Mouse (Mus musculus) cerebral cortex, adult 2 months (tissue): ENCODE measurements around the gene Aldh2.

Experiments
- WGBS: fragments of 180-500 bp; shearing (Covaris S2); methylation state at CpG from one replicate; pipeline ENCODE4 v1.1.7; 2018; 5-methylcytosine and 5-hydroxymethylcytosine counted together

Aldh2 gene

DNA sequence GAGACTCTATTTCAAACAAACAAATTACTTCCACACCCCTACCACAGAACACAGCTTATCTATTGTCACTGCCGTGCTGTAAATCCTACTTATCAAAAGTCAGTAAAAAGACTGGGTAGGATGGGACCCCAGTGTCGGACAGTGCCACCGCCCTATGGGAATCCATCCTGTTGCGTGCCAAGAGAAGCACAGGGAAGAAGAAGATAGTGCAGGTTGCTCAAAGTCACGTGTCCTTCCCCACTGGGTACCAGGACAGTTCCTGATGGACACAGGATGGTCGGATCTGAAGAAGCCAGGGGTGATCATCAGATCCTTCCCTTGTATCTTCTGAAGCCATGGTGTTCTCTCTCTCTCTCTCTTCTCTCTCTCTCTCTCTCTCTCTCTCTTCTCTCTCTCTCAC is 2.1 kb upstream of the Aldh2 start:
- 83% methylated on average over 6 of the region's 6 CpGs for WGBS

DNA sequence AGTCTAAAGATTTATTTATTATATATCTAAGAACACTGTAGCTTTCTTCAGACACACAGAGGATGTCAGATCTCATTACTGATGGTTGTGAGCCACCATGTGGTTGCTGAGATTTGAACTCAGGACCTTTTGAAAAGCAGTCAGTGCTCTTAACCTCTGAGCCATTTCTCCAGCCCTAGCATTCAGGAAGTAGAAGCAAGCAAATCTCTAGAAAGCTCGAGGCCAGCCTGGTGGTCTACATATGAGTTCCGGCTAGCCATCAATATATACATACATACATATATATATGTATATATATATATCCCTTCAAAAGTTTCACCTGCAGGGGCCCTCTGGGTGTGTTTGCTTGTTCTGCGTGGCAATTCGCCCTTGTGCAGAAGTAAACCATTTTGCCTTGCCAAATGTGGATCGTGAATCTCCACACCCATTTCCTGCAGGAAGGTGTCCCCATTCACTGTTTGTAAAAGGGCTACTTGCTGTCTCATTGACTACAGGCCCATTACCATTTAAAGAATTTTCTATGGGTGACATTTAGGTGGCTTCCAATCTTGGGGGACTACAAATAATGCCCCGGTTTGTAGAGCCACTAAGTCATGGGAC is 1.2 kb upstream of the Aldh2 start:
- WGBS, result 83% methylated on average over 6 of the region's 6 CpGs

DNA sequence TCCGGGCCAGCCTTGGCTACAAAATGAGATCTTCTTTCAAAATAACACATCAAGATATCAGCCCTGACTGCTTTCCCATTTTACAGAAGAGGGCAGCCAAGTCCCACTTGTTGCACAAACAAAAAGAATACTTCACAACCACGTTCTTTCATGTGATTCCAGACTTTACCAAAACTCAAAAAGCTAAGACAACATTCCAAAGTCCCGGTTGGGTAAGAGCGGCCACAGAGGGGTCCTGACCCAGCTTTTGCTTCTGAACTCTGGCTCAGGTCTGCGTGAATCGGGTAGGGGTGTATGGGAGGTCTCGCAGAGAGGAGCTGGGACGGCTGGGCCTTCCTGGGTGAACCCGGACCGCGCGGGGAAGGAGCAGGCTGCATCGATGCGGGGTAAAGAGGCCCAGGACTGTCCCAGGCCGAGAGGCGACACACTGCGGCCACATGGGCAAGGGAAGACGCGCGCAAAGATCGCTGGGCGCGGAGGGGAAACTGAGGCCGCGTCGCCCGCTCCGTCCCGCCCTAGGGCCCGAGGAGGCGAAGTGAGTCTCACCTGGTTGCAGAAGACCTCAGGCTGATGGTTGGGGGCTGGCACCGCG is 712 bp downstream of the Aldh2 start:
- WGBS, result 4% methylated on average over 33 of the region's 33 CpGs

DNA sequence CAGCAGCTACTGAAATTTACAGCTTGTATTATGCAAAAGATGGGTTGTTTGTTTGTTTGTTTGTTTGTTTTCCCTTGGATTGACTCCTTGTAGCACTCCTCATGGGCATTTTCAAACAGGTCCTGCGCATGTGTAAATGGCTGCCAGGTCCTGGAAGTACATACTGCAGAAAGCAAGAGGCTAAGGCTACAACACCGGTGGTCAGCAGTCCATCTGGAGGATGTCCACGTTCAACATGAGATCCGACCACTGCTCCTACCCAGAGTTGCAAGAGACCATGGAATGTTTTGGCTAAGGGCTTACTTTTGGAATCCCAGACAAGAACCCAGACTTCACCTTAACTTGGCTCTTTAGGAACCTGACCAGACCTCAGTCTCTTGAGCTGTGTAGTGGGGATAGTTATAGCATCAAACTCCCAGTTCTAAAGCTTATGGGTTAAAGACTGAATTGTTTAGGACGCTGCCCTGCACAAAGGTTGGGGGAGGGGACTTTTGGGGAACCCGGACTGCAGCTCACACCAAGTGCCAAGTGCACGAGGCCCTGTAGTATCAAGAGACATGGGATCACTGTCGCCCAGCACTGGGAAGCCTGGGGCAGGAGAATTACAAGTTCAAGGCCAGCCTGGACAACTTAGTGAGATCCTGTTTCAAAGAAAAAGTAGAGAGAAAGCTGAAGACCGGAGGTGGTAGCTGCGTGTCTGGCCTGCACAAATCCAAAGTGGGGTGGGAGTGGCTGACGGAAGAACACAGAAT is 1.4 kb downstream of the Aldh2 start:
- 58% methylated on average over 11 of the region's 11 CpGs for WGBS

DNA sequence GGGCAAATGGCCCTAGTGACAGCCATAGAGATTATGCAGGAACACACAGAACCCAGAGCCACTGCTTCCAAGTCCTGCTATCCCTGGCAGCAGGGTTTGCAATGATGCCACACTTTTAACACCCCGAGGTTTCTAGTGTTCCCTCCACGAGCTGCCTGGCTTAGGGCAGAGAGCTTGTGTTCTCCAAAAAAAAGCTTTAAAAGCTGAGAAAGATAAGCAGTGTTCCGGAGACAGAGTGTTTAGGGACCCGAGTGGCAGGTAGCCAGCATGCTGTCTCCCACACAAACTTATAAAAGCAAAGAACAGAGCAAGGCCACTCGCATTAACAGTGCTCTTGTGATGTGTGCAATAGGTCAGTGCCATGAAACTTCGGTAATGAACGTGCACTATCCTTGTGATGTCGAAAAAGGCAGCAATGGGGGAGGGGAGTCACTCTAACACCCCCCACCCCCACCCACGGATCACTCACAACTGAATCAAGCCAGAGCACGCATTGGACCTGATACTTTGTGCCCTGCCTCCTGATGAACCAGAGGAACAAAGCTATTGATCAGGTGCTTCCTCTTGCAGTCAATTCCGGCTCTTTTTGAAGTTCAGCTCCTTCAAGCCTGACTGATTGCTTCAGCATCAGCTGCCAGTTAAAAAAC is 2.1 kb downstream of the Aldh2 start:
- 32% methylated on average over 11 of the region's 11 CpGs for WGBS

DNA sequence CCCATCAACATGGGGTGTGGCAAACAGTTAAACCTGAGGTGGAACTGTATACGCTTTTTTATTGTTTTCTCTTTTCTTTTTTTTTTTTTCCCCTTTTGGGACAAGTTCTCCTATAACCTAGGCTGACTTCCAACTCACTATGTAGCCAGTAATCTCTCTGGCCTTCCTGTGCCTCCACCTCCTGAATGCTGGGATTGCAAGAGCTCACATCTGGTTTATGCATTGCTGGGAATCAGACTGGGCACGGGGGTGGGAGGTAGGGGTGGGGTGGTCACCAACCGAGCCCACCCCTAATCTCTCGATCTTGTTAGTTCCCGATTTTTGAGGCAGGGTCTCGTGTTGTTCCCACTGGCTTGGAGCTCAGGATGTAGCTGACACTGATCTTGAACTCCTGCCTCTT is 3.7 kb downstream of the Aldh2 start:
- 90% methylated on average over 6 of the region's 6 CpGs for WGBS

DNA sequence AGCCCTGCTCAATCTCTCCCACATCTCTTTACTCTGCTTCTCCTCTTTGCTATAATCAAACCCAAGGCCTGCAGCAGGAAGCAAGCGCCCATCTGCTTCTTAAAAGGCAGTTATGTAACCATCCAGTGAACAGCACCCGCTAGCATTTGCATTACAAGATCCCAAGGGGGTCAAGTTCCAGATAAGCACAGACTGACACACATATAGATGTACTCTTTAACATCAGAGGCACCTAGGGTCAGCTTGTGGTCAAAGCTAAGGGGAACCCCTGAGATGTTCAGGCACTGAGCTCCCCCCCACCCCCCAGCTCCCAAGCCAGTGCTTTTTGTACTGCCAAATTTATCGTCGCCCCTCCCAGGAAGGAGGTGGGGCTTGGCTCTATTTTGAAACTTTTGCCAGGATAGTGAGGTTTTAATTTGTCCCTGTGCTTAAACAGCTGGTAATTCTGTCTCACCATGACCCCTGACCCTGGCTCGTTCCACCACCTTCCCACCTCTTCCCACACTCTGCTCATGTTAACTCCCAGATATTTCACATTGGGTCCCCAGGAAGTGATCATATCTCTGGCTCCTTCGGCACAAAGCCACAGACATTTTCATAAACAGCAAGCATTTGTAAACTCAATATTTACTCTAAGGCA is 7.1 kb downstream of the Aldh2 start:
- WGBS, result 17% methylated on average over 6 of the region's 6 CpGs

DNA sequence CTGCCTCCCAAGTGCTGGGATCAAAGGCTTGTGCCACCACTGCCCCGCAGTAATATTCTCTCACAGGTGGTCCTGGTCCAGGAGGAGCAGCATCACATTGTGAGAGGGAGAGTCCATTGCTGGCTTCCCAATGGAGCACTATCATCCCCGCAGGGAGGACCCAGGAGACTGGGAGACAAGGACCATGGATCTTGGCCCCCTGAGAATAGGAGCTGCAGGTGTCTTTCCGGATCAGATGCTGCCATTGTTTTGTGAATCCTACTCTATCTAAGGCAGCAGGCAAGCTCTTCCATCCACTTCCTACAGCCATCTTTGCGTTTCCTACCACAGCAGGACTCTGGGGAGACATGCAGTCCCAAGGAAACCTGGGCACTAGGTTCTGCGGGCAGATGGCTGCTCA is 7.9 kb downstream of the Aldh2 start:
- 73% methylated on average over 5 of the region's 5 CpGs for WGBS

DNA sequence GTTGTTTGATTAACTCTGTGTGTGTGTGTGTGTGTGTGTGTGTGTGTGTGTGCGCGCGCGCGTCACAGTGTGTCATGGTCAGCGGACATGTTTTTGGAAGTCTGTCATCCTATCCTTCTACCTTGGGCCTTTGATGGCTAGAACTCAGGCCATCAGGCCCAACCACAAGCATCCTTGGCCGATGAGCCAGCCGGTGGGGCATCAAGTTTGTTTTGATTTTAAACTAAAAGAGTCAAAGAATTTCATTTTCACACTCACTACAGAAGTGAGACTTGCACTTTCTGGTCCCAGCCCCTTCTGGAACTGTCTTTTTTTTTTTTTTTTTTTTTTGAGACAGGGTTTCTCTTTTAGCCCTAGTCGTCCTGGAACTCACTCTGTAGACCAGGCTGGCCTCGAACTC is 8.6 kb downstream of the Aldh2 start:
- 93% methylated on average over 10 of the region's 10 CpGs for WGBS

DNA sequence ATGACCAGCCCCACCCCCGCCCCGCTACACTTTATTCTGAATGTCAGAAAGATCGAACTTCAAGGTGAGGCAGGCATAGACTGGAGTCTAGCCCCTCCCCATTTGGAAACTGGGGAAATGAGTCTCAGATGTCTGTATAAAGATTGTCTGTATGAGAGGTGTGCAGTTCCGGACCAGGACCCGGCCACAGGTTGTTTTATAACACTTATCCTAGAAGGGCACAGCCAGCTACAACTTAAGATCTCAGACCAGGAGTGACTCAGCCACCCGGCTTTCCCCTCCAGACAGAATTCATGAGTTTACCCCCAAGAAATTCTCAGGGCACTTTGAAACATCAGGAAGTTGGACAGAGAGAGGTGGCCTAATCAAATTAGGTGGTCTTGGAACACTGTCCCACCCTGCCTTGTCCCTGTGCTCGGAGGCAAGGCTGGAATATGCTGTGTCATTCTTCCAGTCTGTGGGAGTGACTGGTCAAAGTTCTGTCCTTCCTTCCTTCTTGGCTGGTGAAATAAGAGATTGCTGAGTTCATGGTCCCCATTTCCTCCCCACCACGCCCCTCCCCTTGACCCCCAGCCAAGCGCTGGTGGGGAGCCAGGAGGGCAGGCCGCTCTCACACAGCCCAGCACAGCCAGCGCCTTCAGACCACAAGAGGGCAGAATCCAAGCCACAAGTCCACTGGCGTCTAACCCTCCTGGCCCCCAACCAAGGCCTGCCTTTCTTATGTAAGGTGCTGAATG is 9.7 kb downstream of the Aldh2 start:
- 57% methylated on average over 12 of the region's 12 CpGs for WGBS

DNA sequence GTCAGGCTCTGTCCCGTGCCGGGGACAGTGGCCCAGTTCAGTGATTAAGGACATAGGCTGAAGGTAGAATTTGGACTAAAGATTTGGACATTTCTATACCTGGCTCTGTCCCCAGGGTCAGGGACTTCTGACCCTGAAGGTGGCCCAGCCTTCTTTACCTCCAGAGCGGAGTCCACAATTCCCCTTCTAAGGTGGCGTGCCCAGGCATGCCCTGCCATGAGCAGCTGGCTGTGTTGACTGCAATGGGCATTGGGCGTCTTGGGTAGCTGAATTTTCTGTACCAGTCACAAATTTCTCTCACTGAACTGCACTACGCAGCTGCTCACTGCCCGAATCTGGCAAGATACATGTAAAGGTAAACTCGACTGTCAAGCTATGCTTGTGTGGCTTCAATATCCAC is 11.7 kb downstream of the Aldh2 start:
- 96% methylated on average over 8 of the region's 8 CpGs for WGBS

DNA sequence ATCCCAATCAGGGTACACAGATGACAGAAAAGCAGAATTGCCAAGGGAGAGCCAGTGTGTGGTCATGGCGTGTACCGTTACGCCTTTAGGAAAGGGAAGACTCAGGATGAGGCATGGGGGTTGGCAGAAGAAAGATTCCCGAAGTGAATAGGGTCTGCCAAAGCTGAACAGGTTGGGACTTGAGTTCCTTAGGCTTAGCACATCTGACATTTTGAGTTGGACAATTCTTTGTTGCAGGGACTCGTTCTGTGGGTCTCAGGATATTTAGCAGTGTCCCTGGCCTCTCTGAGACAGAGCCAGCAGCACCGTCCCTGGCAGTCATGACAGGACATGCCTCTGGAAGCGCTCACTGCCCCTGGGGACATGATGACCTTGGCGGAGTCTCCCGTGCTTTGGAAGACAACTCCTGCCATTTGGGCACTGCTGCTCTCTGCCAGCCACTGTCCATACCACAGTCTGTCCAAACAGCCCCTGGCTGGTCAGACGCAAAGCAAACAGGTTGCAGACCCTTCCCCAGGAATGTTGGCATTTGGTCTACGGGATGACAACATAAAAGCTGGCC is 16.6 kb downstream of the Aldh2 start:
- 88% methylated on average over 11 of the region's 11 CpGs for WGBS

DNA sequence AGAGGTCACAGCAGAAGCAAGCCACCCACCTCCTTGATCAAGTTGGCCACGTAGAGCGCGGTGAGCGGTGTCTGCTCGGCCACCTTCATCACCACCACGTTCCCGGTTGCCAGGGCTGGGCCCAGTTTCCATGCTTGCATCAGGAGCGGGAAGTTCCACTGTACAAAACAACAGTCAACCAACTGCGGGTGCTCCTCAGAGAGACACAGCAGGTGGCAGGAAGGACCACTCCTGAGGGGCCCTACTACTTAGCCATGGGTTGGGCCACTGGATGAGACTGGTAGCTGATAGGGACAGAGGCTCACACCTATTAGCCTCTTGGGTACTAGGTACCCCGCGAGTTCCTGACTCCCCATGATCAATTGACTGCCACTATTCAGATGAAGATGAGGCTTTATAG is 17.8 kb downstream of the Aldh2 start:
- WGBS, result 96% methylated on average over 11 of the region's 11 CpGs

DNA sequence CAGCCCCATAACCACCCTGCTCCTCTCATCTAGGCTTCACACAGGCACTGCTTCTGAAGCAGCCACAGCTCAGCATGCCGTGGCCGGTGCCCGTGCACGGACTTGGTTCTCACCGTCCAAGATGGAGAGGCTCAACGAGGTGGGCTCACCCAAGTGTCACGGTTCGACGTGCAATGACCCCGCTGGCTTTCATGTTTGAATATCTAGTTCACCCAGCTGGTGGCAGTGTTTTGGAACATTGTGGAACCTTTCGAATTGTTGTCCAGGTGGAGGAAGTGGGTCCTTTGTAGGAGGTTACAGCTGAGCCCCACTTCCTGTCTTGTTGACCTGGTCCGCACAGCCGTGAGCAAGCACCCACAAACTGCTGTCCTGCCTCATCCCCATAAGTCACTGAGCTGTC is 19.5 kb downstream of the Aldh2 start:
- WGBS, result 88% methylated on average over 13 of the region's 13 CpGs

DNA sequence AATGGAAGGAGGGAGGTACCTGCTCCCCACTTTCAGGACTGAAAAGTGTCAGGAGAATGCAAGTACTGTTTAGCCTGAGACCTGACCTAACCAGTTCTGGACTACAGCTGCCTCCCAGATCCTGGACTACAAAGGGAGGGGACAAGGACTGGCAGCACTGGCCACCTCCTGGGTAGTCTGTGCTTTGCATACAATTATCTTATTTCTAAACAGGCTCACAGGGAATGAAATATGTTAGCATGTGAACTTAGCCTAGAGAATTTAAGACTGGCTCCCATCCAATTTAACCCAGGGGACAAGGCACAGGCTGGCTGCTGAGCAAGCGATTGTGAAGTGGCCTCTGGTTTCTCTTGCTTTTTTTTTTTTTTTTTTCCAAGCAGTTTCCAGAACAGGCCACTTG is 22.8 kb downstream of the Aldh2 start:
- WGBS, result 68% methylated on average over 1 of the region's 1 CpGs

DNA sequence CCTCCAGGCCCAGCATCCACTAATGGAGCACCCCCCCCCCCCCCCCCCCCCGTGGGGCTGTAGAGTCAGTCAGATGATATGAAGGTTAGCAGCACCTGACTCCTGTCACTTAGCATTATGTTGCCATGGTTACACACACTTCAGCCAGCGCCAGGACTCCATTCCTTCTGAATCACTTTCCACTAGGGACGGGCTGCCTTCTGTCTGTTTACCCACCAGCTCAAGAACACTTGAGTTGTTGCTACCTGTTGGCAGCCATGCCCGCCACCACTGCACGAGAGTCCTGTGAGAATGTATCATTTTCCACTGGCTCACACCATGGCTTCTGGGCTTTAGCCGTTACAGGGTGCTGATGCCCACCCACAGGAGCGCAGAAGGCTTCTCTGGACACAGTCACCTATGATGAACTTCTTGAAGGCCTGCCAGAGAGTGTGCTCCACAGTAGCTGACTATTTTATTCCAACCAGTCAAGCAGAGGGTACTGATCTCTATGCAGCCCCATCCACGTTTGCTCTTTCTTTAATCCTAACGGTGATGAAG is 23.7 kb downstream of the Aldh2 start:
- WGBS, result 76% methylated on average over 8 of the region's 9 CpGs

DNA sequence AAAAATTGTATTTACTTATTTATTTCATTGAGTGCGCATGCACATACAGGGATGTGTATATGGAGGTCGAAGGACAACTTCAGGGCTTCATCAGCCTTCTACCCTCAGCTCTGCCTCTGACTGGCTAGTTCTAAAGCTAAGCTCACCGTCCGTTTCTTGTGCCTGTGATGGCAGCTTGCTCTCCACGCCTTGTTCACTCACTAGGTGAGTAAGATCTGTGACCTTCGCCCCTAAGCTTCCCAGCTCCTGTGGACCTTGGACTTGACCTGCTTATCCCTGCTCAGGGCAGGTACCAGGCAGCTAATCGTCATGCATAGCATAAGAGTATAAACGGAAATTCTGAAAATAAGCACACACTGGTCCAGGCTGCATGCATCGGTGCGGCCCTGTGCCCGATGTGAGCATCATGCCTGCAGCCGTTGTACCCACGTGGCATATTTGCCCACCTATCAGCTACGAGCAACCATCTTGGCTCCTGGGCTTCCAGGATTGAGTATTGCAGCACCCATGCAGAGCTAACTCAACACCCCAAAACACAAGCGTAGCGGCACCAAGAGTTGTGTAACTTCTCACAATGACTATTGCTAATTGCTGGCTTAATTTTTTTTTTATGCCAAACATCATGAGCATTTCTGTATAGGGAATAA is 27.5 kb downstream of the Aldh2 start:
- WGBS, result 93% methylated on average over 16 of the region's 16 CpGs

DNA sequence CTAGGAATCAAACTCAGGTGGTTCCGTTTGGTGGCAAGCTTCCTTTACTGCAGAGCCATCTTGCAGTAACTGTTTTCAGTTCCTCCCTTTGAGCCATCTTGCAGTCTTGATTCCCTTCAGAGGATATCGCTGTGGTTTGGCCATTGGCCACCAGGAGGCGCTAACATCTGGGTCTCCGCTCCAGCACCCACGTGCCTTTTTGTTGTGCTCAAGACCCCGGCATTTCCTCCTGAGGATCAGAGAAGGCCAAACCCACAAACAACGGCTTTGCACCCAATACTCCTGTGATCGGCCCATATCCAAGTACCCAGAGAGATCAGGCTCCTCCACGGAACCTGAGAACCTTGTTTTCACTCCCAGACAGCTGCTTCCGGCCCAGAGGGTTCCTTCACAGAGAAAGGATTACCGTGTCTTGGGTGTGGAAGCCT is 29.1 kb downstream of the Aldh2 start:
- WGBS, result 9% methylated on average over 11 of the region's 11 CpGs

DNA sequence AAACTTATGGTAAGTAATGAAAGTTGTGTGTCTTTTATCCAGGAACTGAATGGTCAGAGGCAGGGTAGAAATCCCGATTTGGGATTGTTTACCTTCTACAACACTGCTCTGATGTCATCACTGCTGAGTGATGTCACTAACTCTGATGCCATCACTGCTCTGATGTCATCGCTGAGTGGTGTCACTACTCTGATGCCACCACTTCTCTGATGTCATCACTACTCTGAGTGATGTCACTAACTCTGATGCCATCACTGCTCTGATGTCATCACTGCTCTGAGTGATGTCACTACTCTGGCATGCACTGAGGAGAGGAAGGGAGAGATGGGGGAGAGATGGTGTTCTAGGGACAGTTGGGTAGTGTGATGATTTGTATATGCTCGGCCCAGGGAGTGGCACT is 31.2 kb downstream of the Aldh2 start:
- 91% methylated on average over 3 of the region's 3 CpGs for WGBS

DNA sequence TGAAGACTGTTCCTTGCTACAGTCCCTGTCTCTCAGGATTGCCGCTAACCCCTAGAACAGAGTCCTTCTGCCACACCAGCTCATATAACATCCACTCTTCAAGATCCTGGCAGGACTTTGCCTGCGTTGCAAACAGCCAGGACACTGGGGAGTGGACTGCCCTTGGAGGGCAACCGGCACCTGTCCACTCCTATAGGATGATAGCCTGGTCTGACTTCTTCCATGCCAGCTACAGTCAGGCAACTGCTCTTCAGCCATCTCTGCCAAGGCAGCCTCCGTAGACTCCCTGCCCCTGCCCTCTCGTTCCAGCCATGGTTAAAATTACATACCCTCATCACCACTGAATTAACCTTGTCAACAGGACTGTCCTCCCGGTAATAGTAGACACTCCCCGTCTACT is 44.4 kb downstream of the Aldh2 start:
- 84% methylated on average over 7 of the region's 7 CpGs for WGBS

DNA sequence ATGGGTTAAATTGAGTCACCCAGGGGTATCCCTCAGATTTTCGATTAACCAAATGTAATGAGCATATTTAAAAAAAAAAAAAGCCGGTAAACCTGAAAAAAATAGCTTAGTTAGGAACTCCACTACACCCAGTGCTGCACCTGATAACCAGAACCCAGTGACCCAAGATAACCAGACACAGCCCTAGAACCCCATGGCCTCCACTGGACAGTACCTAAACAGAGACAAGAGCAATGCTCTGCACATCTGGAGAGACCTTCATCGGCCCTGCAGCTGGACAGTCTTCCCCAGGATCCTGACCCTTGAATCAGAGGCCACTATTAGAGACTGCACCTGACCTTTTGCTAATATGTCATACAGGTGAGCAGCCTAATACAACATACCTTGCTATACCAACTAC is 46.5 kb downstream of the Aldh2 start:
- 90% methylated on average over 3 of the region's 3 CpGs for WGBS
